Mouse (Mus musculus): Measurements from ENCODE around the gene Pde2a.

DNA sequence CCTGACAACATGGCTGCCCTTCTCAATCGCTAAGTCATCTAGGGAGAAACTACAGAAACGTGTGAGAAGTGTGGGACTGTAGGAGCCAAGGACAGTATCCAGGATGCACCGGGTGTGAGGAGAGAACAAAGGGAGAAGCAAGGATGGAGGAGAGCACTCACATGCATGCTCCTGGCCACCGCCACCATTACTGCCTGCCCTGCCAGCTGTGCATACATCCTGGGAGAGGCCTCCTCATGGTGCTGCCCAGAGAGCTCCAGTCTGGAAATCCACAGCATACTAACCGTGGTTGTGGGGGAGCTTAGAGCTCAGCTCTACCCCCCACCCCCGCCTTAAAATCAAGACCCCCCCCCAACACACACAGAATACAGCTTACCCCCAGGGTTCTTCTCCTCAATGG is 93.3 kb downstream of the Pde2a start:
- TF ChIP-seq CTCF (IDR thresholded peaks at IDR 0.05 in 2 of 3, conservative IDR thresholded peaks at IDR 0.05 in 1 of 3; ENCODE audit: control insufficient read depth in 1 of 3, insufficient read depth in 1 of 3, low read depth in 2 of 3, low read length in 3 of 3, poor library complexity in 1 of 3, severe bottlenecking in 1 of 3) (no peak), MAFK (IDR thresholded peaks at IDR 0.05; ENCODE audit: borderline replicate concordance, low read depth, low read length) (no peak), POLR2A (IDR thresholded peaks at IDR 0.05; ENCODE audit: control insufficient read depth in 1 of 2, insufficient read depth in 1 of 2, low read depth in 1 of 2, low read length in 2 of 2, poor library complexity in 1 of 2) (no peak), TAL1 (IDR thresholded peaks at IDR 0.05; ENCODE audit: low read length) (no peak), NRF1 (IDR thresholded peaks at IDR 0.05; ENCODE audit: insufficient read depth, low read depth, low read length, poor library complexity, severe bottlenecking) (no peak), ZKSCAN1 (IDR thresholded peaks at IDR 0.05; ENCODE audit: low read depth, low read length) (no peak), USF2 (IDR thresholded peaks at IDR 0.05; ENCODE audit: borderline replicate concordance in 1 of 2, insufficient read depth in 1 of 2, low read depth in 1 of 2, low read length in 2 of 2) (no peak), MXI1 (IDR thresholded peaks at IDR 0.05; ENCODE audit: low read depth, low read length) (no peak), GATA1 (IDR thresholded peaks at IDR 0.05; ENCODE audit: low read depth, low read length) (no peak), HCFC1 (IDR thresholded peaks at IDR 0.05; ENCODE audit: low read depth, low read length) (no peak), ZNF384 (IDR thresholded peaks at IDR 0.05; ENCODE audit: low read depth, low read length) (no peak), TCF12 (IDR thresholded peaks at IDR 0.05; ENCODE audit: low read depth, low read length) (no peak)

All from MEL (cell line).